Mouse (Mus musculus) C2C12 (cell line): Measurements from ENCODE around the gene Cops6.

Experiments used
- CTCF ChIP-seq: IDR thresholded peaks from one replicate; pipeline ENCODE4 v1.5.1; 2011; ENCODE audit not compliant: control insufficient read depth, insufficient read depth, insufficient read length
- MAX ChIP-seq: IDR thresholded peaks from one replicate; pipeline ENCODE4 v1.6.1; 2011; ENCODE audit warnings: mild to moderate bottlenecking, control low read depth

DNA sequence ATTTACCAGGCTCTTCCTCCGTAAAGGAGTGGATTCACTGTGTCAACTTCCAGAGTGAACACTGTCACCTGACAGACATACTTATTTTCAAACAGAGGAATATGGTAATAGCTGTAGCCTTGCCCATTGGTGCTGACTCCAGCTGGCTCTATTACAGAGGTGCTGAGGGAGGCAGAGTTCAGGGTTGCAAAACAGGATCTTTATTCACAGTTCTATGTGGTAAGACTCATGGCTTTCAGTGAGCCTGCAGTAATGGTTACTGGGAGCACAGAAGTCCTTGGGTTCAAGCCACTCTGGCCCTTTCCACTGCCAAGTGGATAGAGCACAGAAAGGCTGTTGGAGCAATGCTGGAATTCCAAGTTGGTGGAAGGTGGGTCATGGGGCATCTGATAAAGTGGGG lies 46.4 kb downstream of the Cops6 start:
- no peak for TF ChIP-seq CTCF
- TF ChIP-seq MAX, result no peak
